Mouse (Mus musculus) small intestine, adult 2 months (tissue): ENCODE data around the gene Ppil6. TPM values are rescaled to one million over a fixed set of nuclear protein-coding genes. Genes with fewer than 3 reads are reported as not detected.

Experiments used
- H3K27ac ChIP-seq: fragments of 200-500 bp; 2 replicates; pipeline ENCODE4 v1.5.1; 2012; ENCODE audit warnings: low read depth, low read length, control low read depth, inconsistent platforms; ENCODE audit not compliant: insufficient read depth
- H3K27me3 ChIP-seq: fragments of 200-500 bp; 2 replicates; pipeline ENCODE4 v1.6.1; 2012; ENCODE audit warnings: mild to moderate bottlenecking, moderate library complexity, low read length, inconsistent platforms; ENCODE audit not compliant: control insufficient read depth, insufficient read depth
- H3K36me3 ChIP-seq: fragments of 200-500 bp; 2 replicates; pipeline ENCODE4 v1.6.1; 2012; ENCODE audit warnings: mild to moderate bottlenecking, low read length, control low read depth, inconsistent platforms; ENCODE audit not compliant: control insufficient read depth, insufficient read depth
- H3K4me1 ChIP-seq: fragments of 200-500 bp; 2 replicates; pipeline ENCODE4 v1.6.1; 2012; ENCODE audit warnings: low read length, inconsistent platforms, mixed read lengths; ENCODE audit not compliant: control insufficient read depth, insufficient read depth, insufficient read length
- H3K4me3 ChIP-seq: fragments of 200-500 bp; 2 replicates; pipeline ENCODE4 v1.5.1; 2012; ENCODE audit warnings: low read depth, mild to moderate bottlenecking, control low read depth, inconsistent platforms, low read length, moderate library complexity
- CTCF ChIP-seq: fragments of 200-500 bp; IDR thresholded peaks from 2 replicates; pipeline ENCODE4 v1.5.1; 2012; ENCODE audit warnings: low read depth, mild to moderate bottlenecking, control low read depth, inconsistent platforms, low read length, moderate library complexity, mixed read lengths; ENCODE audit not compliant: insufficient replicate concordance, insufficient read length; ENCODE audit errors: extremely low read depth
- POLR2A ChIP-seq: fragments of 200-500 bp; IDR thresholded peaks from 2 replicates; pipeline ENCODE4 v1.6.1; 2012; ENCODE audit warnings: low read depth, mild to moderate bottlenecking, control low read depth, inconsistent platforms, low read length, moderate library complexity
- WGBS: fragments of 180-500 bp; shearing (Covaris S2); methylation state at CpG from one replicate; pipeline ENCODE4 v1.1.7; 2018; 5-methylcytosine and 5-hydroxymethylcytosine counted together
- polyA plus RNA-seq: library from polyadenylated mRNA; depleted of rRNA; stranded (reverse); fragments of >200 nt; gene quantifications from 2 replicates; pipeline ENCODE4 v1.2.3, GENCODE M21; 2012

The Ppil6 gene
- polyA plus RNA-seq, 1 experiment = 0.15 TPM

DNA sequence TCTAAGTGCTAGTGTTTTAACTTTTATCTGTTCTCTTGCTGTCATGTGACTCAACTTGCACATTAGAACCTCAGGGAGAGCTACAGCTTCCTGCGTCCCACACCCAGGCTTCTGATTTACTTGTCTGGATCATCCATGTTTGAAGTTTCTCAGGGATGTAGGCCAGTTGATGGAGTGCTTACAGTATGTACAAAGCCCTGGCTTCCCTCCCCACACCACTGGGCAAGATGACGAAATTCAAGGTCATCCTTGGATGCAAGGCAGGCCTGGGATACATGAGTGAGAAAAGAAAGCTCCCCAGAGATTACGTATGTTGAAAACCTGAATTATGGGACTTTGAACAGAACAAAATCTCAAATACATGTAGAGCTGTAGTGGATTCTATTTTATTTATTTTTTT, 37.4 kb upstream of the Ppil6 start:
- 86% methylated on average over 3 of the region's 3 CpGs for WGBS
- Histone ChIP-seq H3K36me3 (peaks cover 27% of the 10 kb centered on the region), H3K4me3 (no peak overlapping the region), H3K27me3 (no peaks in the 10 kb centered on the region), H3K4me1 (peaks cover 9% of the 10 kb centered on the region; the same call in 1 of the 2 replicates), H3K27ac (no peak overlapping the region)
- TF ChIP-seq POLR2A (no peak), CTCF (no peak)

DNA sequence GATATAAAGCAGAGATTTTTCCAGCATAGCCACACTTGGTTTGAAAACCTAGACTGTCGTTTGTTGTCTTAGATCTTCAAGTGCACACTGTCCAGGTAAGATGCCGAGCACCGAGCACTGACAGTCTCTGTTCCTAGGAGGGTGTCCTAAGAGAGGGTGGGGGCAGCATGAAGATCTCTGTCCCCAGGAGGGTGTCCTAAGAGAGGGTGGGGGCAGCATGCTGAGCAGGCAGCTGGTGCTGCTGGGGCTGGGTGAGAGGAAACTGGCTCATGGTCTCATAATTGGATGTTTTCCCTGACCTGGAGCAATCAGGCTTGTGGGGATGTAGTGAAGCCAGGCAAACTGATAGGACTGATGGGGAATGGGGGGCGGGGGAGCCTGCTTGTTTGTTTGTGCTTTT, 30.2 kb upstream of the Ppil6 start:
- Histone ChIP-seq H3K27me3 (no peaks in the 10 kb centered on the region), H3K27ac (no peak overlapping the region), H3K36me3 (peaks cover 59% of the 10 kb centered on the region), H3K4me1 (no peaks in the 10 kb centered on the region), H3K4me3 (no peak overlapping the region)
- no peak for TF ChIP-seq CTCF
- no peak for TF ChIP-seq POLR2A
- WGBS = 91% methylated on average over 4 of the region's 4 CpGs

DNA sequence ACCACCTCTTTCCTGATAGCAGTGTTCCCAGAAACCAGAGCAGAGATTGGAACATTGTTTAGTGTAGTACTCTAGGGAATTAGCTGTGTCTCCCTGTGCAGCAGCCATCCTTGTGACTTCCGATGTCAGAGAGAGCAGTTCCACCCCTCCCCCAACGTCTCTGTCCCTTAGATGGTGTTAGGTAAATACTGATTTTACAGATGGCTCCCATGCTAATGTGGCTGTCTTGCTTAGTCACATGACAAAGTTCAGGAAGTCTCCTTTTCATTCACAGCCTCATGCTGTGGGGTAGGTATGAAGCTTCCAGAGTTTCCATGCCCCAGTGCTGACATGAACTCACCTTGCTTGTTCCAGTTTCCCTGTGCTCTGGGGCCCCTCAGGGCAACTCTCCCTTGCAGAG, 29.7 kb upstream of the Ppil6 start:
- 33% methylated on average over 2 of the region's 2 CpGs for WGBS
- no peak overlapping the region for H3K4me3 ChIP-seq

DNA sequence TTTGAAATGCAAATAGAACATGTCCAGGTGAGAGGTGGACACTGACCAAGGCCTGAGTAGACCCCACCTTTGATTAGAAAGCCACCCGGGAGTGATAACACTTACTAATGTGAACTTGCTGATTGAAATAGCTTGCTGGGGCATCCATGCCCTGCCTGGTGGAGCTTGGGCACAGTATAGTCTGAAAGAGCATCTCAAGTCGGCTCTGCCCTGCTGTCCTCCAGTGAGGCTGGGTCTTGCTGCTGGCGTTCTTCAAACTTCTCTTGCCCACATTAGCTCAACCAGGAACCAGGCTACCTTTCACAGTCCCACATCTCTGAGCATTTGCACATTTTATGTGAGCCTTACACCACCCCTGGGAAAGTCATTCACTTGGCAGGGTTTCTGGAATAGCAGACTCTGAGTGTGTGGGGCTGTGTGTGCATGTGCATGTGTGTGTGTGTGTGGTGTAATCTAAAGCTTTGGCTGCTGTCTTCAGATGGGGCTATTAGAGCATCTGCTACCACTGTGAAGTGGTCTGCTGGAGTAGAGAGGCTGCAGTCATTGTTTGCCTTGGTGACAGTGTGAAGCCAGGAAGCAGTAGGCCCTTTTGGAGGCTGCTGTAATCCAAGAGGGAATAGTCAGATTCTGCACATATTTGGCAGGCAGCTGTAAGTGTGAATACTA, 29.0 kb upstream of the Ppil6 start:
- Histone ChIP-seq H3K27ac (no peak overlapping the region), H3K4me3 (no peak overlapping the region), H3K27me3 (no peaks in the 10 kb centered on the region), H3K36me3 (peaks cover 55% of the 10 kb centered on the region), H3K4me1 (no peaks in the 10 kb centered on the region)
- TF ChIP-seq POLR2A (no peak), CTCF (no peak)
- 92% methylated on average over 3 of the region's 3 CpGs for WGBS

More for the DNA sequence above, 29.7 kb upstream of the Ppil6 start:
- H3K27me3 ChIP-seq = no peaks in the 10 kb centered on the region
- peaks cover 58% of the 10 kb centered on the region for H3K36me3 ChIP-seq
- H3K4me1 ChIP-seq = no peaks in the 10 kb centered on the region
- H3K27ac ChIP-seq = no peak overlapping the region
- TF ChIP-seq CTCF (no peak), POLR2A (no peak)

DNA sequence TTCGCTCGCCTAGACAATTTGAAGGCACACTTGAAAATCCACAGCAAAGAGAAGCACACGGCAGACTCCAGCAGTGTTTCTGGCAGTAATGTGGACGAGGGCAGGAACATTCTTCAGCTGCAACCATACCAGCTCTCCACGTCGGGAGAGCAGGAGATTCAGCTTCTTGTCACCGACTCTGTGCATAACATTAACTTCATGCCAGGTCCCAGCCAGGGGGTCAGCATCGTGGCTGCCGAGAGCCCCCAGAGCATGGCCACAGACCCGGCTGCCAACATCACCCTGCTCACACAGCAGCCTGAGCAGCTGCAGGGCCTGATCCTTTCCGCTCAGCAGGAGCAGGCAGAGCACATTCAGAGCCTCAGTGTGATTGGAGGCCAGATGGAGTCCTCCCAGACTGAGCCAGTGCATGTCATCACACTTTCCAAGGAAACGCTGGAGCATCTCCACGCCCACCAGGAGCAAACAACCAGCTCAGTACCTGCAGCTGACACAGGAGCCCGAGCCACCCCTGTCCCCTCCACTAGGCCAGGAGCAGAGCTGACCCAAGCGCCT, 25.8 kb upstream of the Ppil6 start:
- 80% methylated on average over 15 of the region's 15 CpGs for WGBS
- TF ChIP-seq POLR2A (no peak), CTCF (no peak)

DNA sequence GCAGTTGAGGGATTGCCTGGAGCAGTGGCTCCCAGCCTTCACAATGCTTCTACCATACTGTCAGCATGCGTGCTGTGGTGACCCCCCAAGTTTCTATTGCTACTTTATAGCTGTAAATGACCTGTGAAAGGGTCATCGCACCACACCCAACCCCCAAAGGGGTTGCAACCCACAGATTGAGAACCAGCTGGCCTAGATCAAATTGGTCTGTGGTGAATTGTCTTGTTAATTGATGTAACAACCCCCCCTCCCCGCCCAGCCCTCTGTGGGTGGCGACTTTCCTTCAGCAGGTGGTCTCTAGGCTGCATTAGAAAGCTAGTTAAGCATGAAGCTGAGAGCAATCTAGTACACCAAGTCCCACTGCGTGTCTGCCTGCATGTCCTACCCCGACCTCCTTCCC, 22.9 kb upstream of the Ppil6 start:
- no peak overlapping the region for H3K27ac ChIP-seq
- H3K27me3 ChIP-seq = no peaks in the 10 kb centered on the region
- peaks cover 9% of the 10 kb centered on the region; the same call in 1 of the 2 replicates for H3K4me1 ChIP-seq
- no peak for TF ChIP-seq POLR2A
- TF ChIP-seq CTCF = no peak
- H3K4me3 ChIP-seq = no peak overlapping the region
- peaks cover 26% of the 10 kb centered on the region for H3K36me3 ChIP-seq
- WGBS = 87% methylated on average over 6 of the region's 6 CpGs

More for the DNA sequence above, 25.8 kb upstream of the Ppil6 start:
- Histone ChIP-seq H3K4me1 (no peaks in the 10 kb centered on the region; the same call in 1 of the 2 replicates), H3K27me3 (no peaks in the 10 kb centered on the region), H3K4me3 (no peak overlapping the region), H3K27ac (no peak overlapping the region), H3K36me3 (peaks cover 40% of the 10 kb centered on the region)

DNA sequence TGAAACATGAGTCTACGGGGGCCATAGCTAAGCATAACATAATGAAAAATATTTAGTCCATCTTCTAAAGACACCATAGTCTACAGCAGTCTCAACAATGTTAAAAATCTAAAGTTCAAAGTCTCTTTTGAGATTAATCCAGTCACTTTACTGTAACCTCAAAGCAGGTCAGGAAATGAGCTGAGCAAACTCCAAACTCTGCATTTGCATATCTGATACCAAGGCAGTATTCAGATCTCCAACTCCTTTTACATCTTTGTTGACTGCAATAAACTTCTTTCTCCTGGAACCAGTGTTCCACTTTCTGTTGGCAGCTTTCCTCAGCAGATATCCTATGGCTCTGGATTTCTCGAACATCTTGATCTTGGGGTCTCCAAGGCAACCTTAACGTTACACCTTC, 19.5 kb upstream of the Ppil6 start:
- TF ChIP-seq POLR2A = no peak
- no peak for TF ChIP-seq CTCF
- Histone ChIP-seq H3K27me3 (no peaks in the 10 kb centered on the region), H3K4me1 (peaks cover 30% of the 10 kb centered on the region), H3K4me3 (no peak overlapping the region), H3K36me3 (peaks cover 5% of the 10 kb centered on the region; the same call in 1 of the 2 replicates), H3K27ac (peak overlapping the region; percentile 97)
- WGBS = 34% methylated on average over 3 of the region's 3 CpGs

DNA sequence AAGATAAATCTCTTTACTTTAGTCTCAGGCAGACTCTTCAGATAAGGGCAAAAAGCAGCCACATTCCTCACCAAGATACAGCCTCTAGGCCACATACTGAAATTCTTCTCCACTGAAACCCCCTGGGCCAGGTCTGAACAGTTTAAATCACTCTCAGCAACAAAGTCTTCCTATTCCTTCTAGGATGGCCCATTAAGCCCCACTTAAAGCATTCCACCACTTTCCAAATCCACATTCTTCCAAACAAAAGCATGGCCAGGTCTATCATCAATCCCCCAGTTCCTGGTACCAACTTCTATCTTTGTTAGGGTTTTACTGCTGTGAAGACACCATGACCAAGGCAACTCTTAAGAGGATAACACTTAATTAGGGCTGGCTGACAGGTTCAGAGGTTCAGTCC, 17.7 kb upstream of the Ppil6 start:
- TF ChIP-seq POLR2A (no peak), CTCF (no peak)
- Histone ChIP-seq H3K36me3 (0 out of 2 replicates have a peak, but pooled peaks cover under 1% of the 10 kb centered on the region), H3K27me3 (no peaks in the 10 kb centered on the region), H3K4me3 (no peak overlapping the region), H3K4me1 (peaks cover 34% of the 10 kb centered on the region), H3K27ac (peak overlapping the region; percentile 97)
